Mouse (Mus musculus) limb, embryonic 12.5 days (tissue): Measurements from ENCODE around the gene Agtrap. TPM values are rescaled to one million over a fixed set of nuclear protein-coding genes. Genes with fewer than 3 reads are reported as not detected.
"Not testable (repeated sequence)": the region's sequence is repeated elsewhere in the genome, so short reads cannot be mapped to it uniquely, and the experiment has no call there.

ENCODE experiments used
- ATAC-seq: fragments of 200-750 bp; cut with Nextera tagmentation; 2 replicates; pipeline ENCODE4 v1.8.0; 2017; ENCODE audit warnings: low read depth, moderate TSS enrichment; ENCODE audit not compliant: insufficient number of reproducible peaks, insufficient read depth, low FRiP score, low TSS enrichment
- H3K27ac ChIP-seq: fragments of 300-500 bp; sonication (generic); 2 replicates; pipeline ENCODE4 v1.5.1; 2016; ENCODE audit warnings: mild to moderate bottlenecking, moderate library complexity
- H3K27me3 ChIP-seq: fragments of 300-500 bp; sonication (generic); 2 replicates; pipeline ENCODE4 v1.6.1; 2016; ENCODE audit warnings: mild to moderate bottlenecking, moderate library complexity
- H3K36me3 ChIP-seq: fragments of 300-500 bp; sonication (generic); 2 replicates; pipeline ENCODE4 v1.6.1; 2016; ENCODE audit warnings: mild to moderate bottlenecking, moderate library complexity
- H3K4me1 ChIP-seq: fragments of 300-500 bp; sonication (generic); replicated peaks from 2 replicates; pipeline ENCODE4 v1.6.1; 2016
- H3K4me2 ChIP-seq: fragments of 300-500 bp; sonication (generic); 2 replicates; pipeline ENCODE4 v1.6.1; 2016; ENCODE audit warnings: mild to moderate bottlenecking, moderate library complexity
- H3K4me3 ChIP-seq: fragments of 300-500 bp; sonication (generic); replicated peaks from 2 replicates; pipeline ENCODE4 v1.5.1; 2016; ENCODE audit warnings: mild to moderate bottlenecking
- H3K9ac ChIP-seq: fragments of 300-500 bp; sonication (generic); replicated peaks from 2 replicates; pipeline ENCODE4 v1.6.1; 2016; ENCODE audit warnings: mild to moderate bottlenecking, moderate library complexity
- H3K9me3 ChIP-seq: fragments of 300-500 bp; sonication (generic); 2 replicates; pipeline ENCODE4 v1.6.1; 2016; ENCODE audit warnings: mild to moderate bottlenecking, moderate library complexity
- WGBS: fragments of 180-500 bp; shearing (Covaris S2); methylation state at CpG from one replicate; pipeline ENCODE4 v1.1.7; 2016; 5-methylcytosine and 5-hydroxymethylcytosine counted together
- polyA plus RNA-seq: library from polyadenylated mRNA; unstranded; fragments of >200 nt; fragmentation: Nextera tagmentation; extraction: Ambion mirVana; gene quantifications from 2 replicates; pipeline ENCODE4 v1.2.1, GENCODE M21; 2016

The Agtrap gene
- polyA plus RNA-seq, 1 experiment from 2014 or later: 12.0 TPM

DNA sequence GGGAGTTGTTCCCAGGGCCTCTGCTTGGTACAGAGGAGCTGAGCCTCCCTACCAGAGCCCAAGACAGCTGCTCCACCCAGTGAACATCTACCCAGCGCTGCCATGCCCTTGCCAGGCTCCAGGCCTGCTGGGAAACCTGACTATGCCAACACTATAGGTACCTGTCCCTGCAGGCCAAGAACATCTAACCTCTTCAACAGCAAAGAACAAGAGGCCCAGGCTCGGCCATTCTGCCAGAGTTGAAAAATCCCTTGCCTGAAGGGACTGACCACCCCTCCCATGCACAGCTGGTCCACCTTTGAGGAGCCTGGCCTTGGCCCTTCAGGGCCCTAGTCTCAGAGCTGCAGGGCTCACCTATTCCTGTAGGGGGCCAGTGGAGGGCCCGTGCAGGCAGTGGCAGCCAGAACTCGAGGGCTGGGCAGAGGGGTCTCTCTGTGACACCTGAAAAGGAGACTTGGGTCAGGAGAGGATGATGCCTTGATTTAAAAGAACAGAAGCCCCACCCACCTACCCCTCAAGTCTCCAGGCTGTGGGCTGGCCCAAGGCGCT is 30.1 kb downstream of the Agtrap start:
- Histone ChIP-seq H3K9me3 (no peaks in the 10 kb centered on the region), H3K4me2 (no peak overlapping the region), H3K27me3 (no peaks in the 10 kb centered on the region), H3K36me3 (peaks cover 64% of the 10 kb centered on the region), H3K4me3 (no peak overlapping the region), H3K4me1 (no peaks in the 10 kb centered on the region), H3K27ac (no peak overlapping the region), H3K9ac (no peak overlapping the region)
- 69% methylated on average over 5 of the region's 5 CpGs for WGBS
- ATAC-seq: no peak

DNA sequence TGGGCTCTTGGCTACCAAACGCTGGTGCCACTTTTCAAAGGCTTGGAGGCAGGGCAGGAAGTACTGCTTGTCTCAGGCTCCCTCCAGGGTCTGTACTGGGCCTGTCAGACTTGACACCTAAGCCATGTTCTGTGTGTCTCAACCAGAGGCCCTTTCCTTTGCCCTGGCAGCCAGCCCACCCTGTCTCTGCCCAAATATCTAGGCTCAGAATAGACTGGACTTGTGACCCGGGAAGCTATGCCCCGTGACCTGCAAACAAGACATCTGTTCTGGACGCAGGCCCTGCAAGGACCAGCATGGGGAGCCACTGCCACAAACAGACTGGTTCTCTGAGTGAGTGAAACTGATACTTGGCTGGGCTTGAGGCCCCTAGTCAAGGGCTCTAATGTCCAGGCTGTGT is 31.0 kb downstream of the Agtrap start:
- Histone ChIP-seq H3K36me3 (peaks cover 73% of the 10 kb centered on the region), H3K4me2 (no peak overlapping the region), H3K27ac (no peak overlapping the region), H3K4me3 (no peak overlapping the region), H3K9me3 (no peaks in the 10 kb centered on the region), H3K4me1 (no peaks in the 10 kb centered on the region), H3K27me3 (no peaks in the 10 kb centered on the region), H3K9ac (no peak overlapping the region)
- no peak for ATAC-seq
- WGBS: 86% methylated on average over 4 of the region's 4 CpGs

DNA sequence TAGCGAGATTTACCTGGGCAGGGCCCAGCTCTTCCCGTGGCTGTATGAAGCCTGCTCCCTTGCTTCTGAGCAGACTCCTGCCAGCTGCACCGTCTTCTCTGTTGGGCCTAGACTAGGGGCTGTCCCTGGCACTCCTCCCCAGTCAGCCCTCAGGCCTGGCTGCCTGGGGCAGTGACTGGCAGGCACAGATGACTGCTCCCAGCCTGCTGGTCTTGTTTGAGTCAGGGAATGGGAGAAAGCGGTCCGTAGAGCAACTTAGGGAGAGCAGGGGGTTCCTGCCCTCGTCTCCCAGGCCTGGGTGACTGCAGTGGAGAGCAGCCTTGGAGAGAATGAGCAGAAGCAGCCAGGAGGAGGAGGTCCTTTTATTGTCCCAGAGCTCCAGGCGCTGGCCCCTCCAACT is 31.6 kb downstream of the Agtrap start:
- WGBS: 77% methylated on average over 7 of the region's 7 CpGs
- 0 out of 2 replicates have a peak overlapping the region, but pooled peaks have one; percentile 5 for H3K9ac ChIP-seq
- no peaks in the 10 kb centered on the region for H3K9me3 ChIP-seq
- H3K27ac ChIP-seq: no peak overlapping the region
- H3K4me2 ChIP-seq: no peak overlapping the region
- H3K36me3 ChIP-seq: peaks cover 79% of the 10 kb centered on the region
- no peak for ATAC-seq
- no peak overlapping the region for H3K4me3 ChIP-seq
- H3K4me1 ChIP-seq: no peaks in the 10 kb centered on the region
- H3K27me3 ChIP-seq: no peaks in the 10 kb centered on the region

DNA sequence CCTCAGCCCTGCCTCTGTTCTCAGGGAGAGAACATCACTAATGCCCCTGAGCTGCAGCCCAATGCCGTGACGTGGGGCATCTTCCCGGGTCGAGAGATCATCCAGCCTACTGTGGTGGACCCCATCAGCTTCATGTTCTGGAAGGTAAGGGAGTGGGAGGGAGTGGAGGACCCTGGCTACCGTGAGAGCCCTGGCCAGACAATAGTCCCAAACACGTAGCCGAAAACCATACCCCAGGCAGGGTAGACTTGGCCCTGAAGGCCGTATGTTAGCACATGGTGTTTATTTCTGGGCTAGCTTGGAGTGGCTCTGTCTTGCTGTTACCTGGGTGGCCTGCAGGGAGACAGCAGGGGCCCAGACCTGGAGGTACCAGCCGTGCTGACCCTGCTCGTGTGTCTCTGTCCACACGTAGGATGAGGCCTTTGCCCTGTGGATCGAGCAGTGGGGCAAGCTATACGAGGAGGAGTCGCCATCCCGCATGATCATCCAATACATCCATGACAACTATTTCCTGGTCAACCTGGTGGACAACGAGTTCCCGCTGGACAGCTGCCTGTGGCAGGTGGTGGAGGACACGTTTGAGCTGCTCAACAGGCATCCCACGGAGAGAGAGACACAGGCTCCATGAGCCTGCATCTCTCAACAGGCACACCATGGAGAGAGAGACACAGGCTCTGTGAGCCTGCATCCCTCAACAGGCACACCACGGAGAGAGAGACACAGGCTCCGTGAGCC is 32.7 kb downstream of the Agtrap start:
- no peak; the same call in 1 of the 2 replicates for ATAC-seq
- no peaks in the 10 kb centered on the region for H3K4me1 ChIP-seq
- H3K36me3 ChIP-seq: peaks cover 90% of the 10 kb centered on the region
- no peak overlapping the region for H3K4me3 ChIP-seq
- H3K4me2 ChIP-seq: no peak overlapping the region
- 91% methylated on average over 21 of the region's 21 CpGs for WGBS
- H3K9me3 ChIP-seq: no peaks in the 10 kb centered on the region
- H3K27me3 ChIP-seq: no peaks in the 10 kb centered on the region
- H3K27ac ChIP-seq: no peak overlapping the region
- H3K9ac ChIP-seq: no peak overlapping the region

DNA sequence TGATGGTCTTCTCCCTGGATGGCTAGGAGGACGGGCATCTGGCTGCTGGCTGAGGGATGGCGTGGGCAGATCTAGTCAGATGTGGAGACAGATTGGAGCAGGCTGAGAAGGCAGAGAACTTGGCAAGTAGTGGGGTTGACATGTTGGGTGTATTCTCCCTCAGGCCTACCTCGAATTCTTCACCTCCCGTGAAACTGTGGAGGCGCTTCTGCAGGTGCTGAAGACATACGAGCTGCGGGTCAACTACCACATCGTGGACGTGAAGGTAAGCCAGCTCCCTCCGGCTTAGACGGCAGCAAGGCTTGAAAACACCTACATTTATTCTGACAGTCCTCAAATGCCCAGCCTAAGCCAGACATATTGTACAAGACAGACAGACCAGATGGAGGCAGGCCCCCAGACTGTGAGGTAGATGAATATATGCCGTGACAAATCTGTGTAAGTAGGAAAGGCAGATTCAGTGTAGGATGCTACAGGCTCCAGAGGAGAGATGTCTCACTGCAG is 34.4 kb downstream of the Agtrap start:
- WGBS: 92% methylated on average over 12 of the region's 12 CpGs
- H3K27me3 ChIP-seq: no peaks in the 10 kb centered on the region
- no peak for ATAC-seq
- no peak overlapping the region for H3K4me3 ChIP-seq
- no peaks in the 10 kb centered on the region for H3K4me1 ChIP-seq
- H3K4me2 ChIP-seq: no peak overlapping the region
- H3K27ac ChIP-seq: no peak overlapping the region
- H3K36me3 ChIP-seq: peaks cover 99% of the 10 kb centered on the region
- no peaks in the 10 kb centered on the region for H3K9me3 ChIP-seq
- H3K9ac ChIP-seq: no peak overlapping the region

DNA sequence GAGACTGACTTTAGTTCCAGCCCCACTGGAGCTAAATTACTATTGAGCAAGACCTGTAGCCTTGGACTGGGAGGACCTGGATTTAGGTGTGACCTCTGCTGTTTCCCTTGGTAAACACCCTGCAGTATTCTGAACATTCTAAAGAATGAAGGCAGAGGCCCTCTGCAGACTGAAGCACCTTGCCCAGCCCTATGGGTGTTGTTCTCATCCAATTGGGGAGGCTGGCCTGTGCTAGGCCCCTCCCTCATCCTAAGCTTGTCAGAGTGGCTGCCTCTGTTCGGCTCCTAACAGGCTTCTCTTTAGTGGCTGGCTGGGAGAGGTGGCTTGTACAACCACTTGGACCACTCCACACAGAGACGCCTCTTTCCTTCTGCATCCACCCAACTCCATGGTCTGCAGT is 34.9 kb downstream of the Agtrap start:
- H3K9me3 ChIP-seq: no peaks in the 10 kb centered on the region
- H3K27ac ChIP-seq: no peak overlapping the region
- no peak overlapping the region for H3K9ac ChIP-seq
- no peak overlapping the region for H3K4me2 ChIP-seq
- H3K4me1 ChIP-seq: no peaks in the 10 kb centered on the region
- no peaks in the 10 kb centered on the region for H3K27me3 ChIP-seq
- no peak overlapping the region for H3K4me3 ChIP-seq
- no peak for ATAC-seq
- WGBS: 81% methylated on average over 2 of the region's 2 CpGs
- H3K36me3 ChIP-seq: peaks cover 99% of the 10 kb centered on the region

DNA sequence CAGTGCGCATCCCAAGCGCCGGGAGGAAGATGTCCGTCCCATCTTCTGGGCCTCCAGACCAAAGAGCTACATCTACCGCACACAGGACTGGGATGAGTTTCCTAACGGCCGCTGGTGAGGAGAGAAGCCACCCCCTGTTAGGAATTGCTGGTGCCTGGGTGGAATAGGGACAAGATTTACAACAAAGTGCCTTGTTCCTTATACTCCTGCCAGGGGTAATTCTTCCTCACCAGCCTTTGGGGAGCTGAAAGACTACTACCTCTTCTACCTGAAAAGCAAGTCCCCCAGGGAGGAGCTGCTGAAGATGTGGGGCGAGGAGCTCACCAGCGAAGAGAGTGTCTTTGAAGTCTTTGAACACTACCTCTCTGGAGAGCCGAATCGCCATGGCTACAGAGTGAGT is 35.9 kb downstream of the Agtrap start:
- no peak for ATAC-seq
- no peaks in the 10 kb centered on the region for H3K9me3 ChIP-seq
- no peaks in the 10 kb centered on the region for H3K4me1 ChIP-seq
- H3K4me2 ChIP-seq: no peak overlapping the region
- H3K27me3 ChIP-seq: no peaks in the 10 kb centered on the region
- H3K9ac ChIP-seq: no peak overlapping the region
- WGBS: 90% methylated on average over 11 of the region's 11 CpGs
- H3K4me3 ChIP-seq: no peak overlapping the region
- H3K36me3 ChIP-seq: peaks cover 99% of the 10 kb centered on the region
- H3K27ac ChIP-seq: no peak overlapping the region

DNA sequence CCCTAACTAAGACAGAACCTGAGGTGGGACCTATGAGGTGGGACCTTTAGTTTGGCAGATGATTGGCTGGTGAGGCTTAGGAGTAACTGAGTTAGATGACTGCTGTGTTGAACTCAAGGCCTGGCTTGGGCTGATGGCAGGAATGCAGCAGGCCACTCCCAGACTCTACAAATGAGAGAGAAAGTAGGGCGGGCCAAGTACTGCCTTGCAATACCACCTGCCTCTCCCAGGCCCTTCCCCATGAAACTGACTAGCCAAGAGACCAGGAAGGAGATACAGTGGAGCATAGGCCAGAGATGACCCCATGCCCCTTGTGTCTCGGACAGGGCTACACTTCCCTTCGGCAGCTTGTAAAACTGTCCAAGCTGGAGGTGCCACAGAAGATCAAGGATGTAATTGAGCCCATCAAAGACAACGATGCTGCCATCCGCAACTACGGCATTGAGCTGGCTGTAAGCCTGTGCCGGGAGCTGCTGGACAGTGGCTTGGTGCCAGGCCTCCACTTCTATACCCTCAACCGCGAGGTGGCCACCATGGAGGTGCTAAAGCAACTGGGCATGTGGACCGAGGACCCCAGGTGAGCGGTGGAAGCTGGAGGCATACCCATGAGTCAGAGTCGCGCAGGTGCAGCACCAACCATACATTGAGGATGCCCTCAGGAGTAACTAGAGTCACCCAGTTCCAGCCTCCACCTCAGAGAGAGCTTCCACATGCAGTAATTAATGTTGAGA is 36.6 kb downstream of the Agtrap start:
- Histone ChIP-seq H3K27me3 (no peaks in the 10 kb centered on the region), H3K4me3 (no peak overlapping the region), H3K9ac (no peak overlapping the region), H3K4me1 (no peaks in the 10 kb centered on the region), H3K27ac (no peak overlapping the region), H3K9me3 (no peaks in the 10 kb centered on the region), H3K36me3 (peaks cover 97% of the 10 kb centered on the region), H3K4me2 (no peak overlapping the region)
- WGBS: 73% methylated on average over 13 of the region's 13 CpGs
- no peak for ATAC-seq

DNA sequence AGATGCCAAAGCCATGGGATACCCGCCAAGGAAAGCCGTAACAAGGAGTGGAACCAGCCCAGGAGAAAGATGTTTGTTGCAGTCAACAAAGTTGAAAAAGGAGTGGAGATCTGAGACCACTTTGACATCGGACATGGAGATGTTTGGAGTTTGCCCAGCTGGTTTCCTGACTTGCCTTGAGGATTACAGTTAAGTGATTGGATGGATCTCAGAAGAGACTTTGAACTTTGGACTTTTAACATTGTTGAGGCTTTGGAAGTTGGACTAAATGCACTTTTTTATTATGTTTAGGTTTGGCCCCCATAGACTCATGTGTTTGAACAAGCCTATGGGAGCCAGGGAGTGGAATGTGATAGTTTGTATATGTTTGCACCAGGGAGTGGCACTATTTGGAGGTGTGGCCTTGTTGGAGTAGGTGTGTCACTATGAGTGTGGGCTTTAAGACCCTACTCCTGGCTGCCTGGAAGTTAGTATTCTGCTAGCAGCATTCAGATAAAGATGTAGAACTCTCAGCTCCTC is 37.4 kb downstream of the Agtrap start:
- not testable (repeated sequence) for H3K4me3 ChIP-seq, H3K27ac ChIP-seq, H3K4me1 ChIP-seq, ATAC-seq, H3K9me3 ChIP-seq, H3K4me2 ChIP-seq, H3K27me3 ChIP-seq, H3K9ac ChIP-seq
- peaks cover 97% of the 10 kb centered on the region for H3K36me3 ChIP-seq
- WGBS: 91% methylated on average over 3 of the region's 3 CpGs

DNA sequence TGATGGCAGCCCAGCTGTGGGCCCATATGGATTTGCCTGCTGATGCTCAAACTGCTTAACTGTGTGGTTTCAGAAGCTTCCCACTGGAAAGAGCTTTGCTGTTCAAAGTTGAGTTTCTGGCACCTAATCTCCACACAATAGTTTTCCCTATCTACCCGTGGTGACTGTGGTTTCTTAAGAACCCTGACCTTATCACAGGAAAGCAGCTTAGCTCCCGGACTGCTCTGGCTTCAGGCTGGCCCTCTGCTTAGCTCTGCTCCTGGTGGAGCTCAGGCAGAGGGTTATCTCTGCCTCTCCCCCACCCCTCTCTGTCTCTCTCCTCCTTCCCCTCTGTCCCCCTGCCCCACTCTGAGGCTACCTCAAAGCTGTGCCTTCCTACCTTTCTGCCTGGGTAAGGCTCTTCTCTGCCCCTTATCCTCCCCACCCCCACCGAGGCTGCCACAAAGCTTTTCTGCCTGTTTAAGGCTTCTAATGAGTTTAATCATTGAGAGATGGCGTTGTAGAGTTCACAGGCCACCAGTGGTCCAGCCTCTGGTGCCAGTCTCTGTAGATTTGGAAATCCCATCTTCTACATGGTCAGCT is 41.3 kb downstream of the Agtrap start:
- Histone ChIP-seq H3K36me3 (peaks cover 83% of the 10 kb centered on the region), H3K4me1 (peaks cover 10% of the 10 kb centered on the region), H3K27ac (no peak overlapping the region)

DNA sequence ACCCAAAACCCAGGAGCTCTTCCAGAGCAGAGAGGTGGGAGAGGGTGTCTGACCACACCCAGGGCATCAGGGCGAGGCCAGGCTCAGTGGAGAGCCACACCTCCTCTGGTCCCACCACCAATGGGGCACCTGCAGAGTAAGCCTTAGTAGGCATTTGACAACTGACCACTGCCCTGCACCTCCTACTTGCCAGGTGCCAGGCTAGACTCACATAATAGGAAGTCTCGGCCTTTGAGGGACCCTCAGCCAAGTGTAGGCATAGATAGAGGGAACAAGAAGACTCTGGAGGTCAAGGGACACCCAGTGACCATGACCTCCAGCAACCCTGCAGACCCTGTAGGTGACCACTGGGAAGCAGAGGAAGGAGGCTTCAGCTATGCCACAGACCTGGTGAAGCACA is 43.7 kb downstream of the Agtrap start:
- no peak for ATAC-seq
- peaks cover 31% of the 10 kb centered on the region for H3K4me1 ChIP-seq
- H3K9me3 ChIP-seq: no peaks in the 10 kb centered on the region

More for the DNA sequence above, 41.3 kb downstream of the Agtrap start:
- Histone ChIP-seq H3K4me2 (no peak overlapping the region), H3K4me3 (no peak overlapping the region), H3K27me3 (no peaks in the 10 kb centered on the region), H3K9me3 (no peaks in the 10 kb centered on the region), H3K9ac (no peak overlapping the region)
- WGBS: 66% methylated on average over 4 of the region's 4 CpGs
- ATAC-seq: no peak

More for the DNA sequence above, 43.7 kb downstream of the Agtrap start:
- Histone ChIP-seq H3K27me3 (no peaks in the 10 kb centered on the region), H3K4me2 (no peak overlapping the region), H3K36me3 (peaks cover 59% of the 10 kb centered on the region), H3K9ac (no peak overlapping the region), H3K27ac (no peak overlapping the region), H3K4me3 (no peak overlapping the region)
- WGBS: 87% methylated on average over 2 of the region's 2 CpGs
